Comparison of ENCODE assay signal across 8 mouse cellular contexts in the genomic region with DNA sequence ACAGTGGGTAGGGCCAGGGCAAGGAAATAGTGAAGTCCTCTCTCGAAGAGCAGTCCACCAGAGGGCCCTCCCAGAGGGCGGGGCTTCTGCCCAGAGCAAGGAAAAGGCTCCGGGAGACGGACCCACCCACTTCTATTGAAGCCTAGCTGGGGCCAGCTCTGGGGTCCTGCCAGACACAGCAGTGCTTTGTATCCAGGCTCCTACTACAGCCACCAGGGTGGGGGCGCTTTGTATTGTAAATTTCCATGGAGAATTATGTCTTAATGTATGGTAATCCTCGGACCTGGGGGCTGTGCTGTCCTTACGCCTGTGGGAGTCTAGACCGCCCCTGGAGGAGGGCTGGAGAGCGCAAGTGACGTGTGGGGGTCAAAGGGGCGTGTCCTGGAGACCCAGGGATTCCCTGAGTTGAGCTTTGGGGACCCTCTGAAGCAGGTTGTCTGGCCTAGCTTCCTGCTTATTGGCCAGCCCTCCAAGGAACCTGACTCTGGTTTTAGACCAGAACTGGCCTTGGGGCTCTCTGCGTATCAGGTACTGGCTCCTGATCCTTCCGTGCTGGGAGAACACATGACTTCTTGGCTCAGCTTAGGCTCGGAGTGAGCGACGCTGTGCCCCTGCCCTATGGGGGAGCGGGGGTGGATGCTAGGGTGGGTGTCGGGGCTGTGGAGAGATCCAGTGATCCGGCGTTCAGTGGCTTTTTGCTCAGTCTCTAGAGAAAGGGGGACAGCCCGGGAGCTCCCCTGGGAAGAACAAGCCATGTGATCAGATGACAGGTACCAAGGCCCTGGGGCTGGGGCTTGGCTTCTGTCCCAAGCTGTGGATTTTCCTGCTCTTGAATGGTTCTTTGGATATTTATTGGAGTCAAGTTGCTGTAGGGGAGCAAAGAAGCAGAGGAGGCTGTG.
DNase-seq lines count a peak whose midpoint lies in the region.

No protein-coding gene starts in this region.

- no peaks in the 10 kb centered on the region for H3K9me3 ChIP-seq in forebrain, embryonic 10.5 days
- H3K9me3 ChIP-seq in limb, embryonic 10.5 days (replicated peaks), result no peaks in the 10 kb centered on the region

- intact Hi-C loops in gastrocnemius, postnatal 14 days (cut with DNase I; ENCODE audit: low total_unique reads), result no loop called here

- peak overlapping the region; percentile 40 for H3K4me3 ChIP-seq in forebrain, embryonic 10.5 days
- H3K4me3 ChIP-seq in limb, embryonic 10.5 days, result peak overlapping the region; percentile 38

- H3K27me3 ChIP-seq in forebrain, embryonic 10.5 days (ENCODE audit: poor library complexity, severe bottlenecking), result peaks cover 83% of the 10 kb centered on the region
- H3K27me3 ChIP-seq in limb, embryonic 10.5 days (ENCODE audit: low read depth, poor library complexity, severe bottlenecking), result peaks cover 38% of the 10 kb centered on the region

- peaks cover 100% of the 10 kb centered on the region for H3K4me1 ChIP-seq in forebrain, embryonic 10.5 days
- peaks cover 100% of the 10 kb centered on the region for H3K4me1 ChIP-seq in limb, embryonic 10.5 days

- WGBS in forebrain, embryonic 10.5 days, result under 1% methylated on average over 21 of the region's 21 CpGs
- 4% methylated on average over 21 of the region's 21 CpGs for WGBS in limb, embryonic 10.5 days

- H3K36me3 ChIP-seq in forebrain, embryonic 10.5 days (replicated peaks), result no peaks in the 10 kb centered on the region
- no peaks in the 10 kb centered on the region for H3K36me3 ChIP-seq in limb, embryonic 10.5 days

- DNase-seq in gastrocnemius, postnatal 14 days, result peak; percentile 54
- DNase-seq in gastrocnemius, postnatal 4 days (ENCODE audit: low spot score in 2 of 2), result no peak
- peak; percentile 84 for DNase-seq in forebrain, embryonic 10.5 days (ENCODE audit: extremely low spot score, low spot score)
- DNase-seq in limb, embryonic 10.5 days (ENCODE audit: low spot score), result peak; percentile 68
- DNase-seq in mesoderm, embryonic 11.5 days (ENCODE audit: low read depth, low spot score), result peak; percentile 87
- no peak for DNase-seq in urinary bladder, postnatal 14 days (ENCODE audit: low spot score)
- DNase-seq in right cerebral cortex, postnatal 14 days, result no peak
- DNase-seq in cerebellum, postnatal 4 days (ENCODE audit: low spot score in 2 of 2), result no peak

- H3K27ac ChIP-seq in forebrain, embryonic 10.5 days, result peak overlapping the region; percentile 84
- H3K27ac ChIP-seq in limb, embryonic 10.5 days, result peak overlapping the region; percentile 77

Comparison
In these comparisons a context has a peak if more than half of its experiments do, and no peak if none do; other contexts are left out.
1. DNase-seq: peak in gastrocnemius, postnatal 14 days (single experiment), forebrain, embryonic 10.5 days (single experiment), limb, embryonic 10.5 days (single experiment) and mesoderm, embryonic 11.5 days (single experiment); none in gastrocnemius, postnatal 4 days (0 of 2), urinary bladder, postnatal 14 days (single experiment), right cerebral cortex, postnatal 14 days (single experiment) and cerebellum, postnatal 4 days (0 of 2).